Mouse (Mus musculus): Measurements from ENCODE around the gene Plac1. TPM values are rescaled to one million over a fixed set of nuclear protein-coding genes. Genes with fewer than 3 reads are reported as not detected.
A peak's percentile ranks its signal among the peaks of the same experiment; 100 is the strongest.

Plac1 gene
- polyA plus RNA-seq, 1 experiment from 2014 or later, result 8.6 TPM

MicroRNAs encoded within 50 kb of the gene (microRNA counts, 519-probe panel; counts per million panel counts)
- 3,886 counts per million, percentile 91 among the panel's probes with 10 or more counts for microRNA mmu-miR-322
- 2,489 counts per million, percentile 57 among the panel's probes with 10 or more counts for microRNA mmu-miR-351
- 887 counts per million, percentile 3 among the panel's probes with 10 or more counts for microRNA mmu-miR-450a-3p
- microRNA mmu-miR-450a-5p, result 3,755 counts per million, percentile 88 among the panel's probes with 10 or more counts
- 2,606 counts per million, percentile 60 among the panel's probes with 10 or more counts for microRNA mmu-miR-450b-3p
- 1,547 counts per million, percentile 13 among the panel's probes with 10 or more counts for microRNA mmu-miR-450b-5p
- microRNA mmu-miR-503, result 2,544 counts per million, percentile 58 among the panel's probes with 10 or more counts
- microRNA mmu-miR-542-3p, result 2,159 counts per million, percentile 47 among the panel's probes with 10 or more counts
- 2,785 counts per million, percentile 66 among the panel's probes with 10 or more counts for microRNA mmu-miR-542-5p

Small RNAs within 50 kb of the gene (microRNA-seq; reads per million reads assigned to microRNA genes)
- gene Mir322 (ENCODE audit: borderline number of aligned reads) (35,770 reads per million, percentile 98 among the genes with 10 or more reads in this experiment), gene Mir351 (ENCODE audit: borderline number of aligned reads) (7,769 reads per million, percentile 93 among the genes with 10 or more reads in this experiment), gene Mir450-1 (ENCODE audit: borderline number of aligned reads) (34.5 reads per million, percentile 41 among the genes with 10 or more reads in this experiment), gene Mir450-2 (ENCODE audit: borderline number of aligned reads) (13.8 reads per million, percentile 31 among the genes with 10 or more reads in this experiment), gene Mir450b (ENCODE audit: borderline number of aligned reads) (201 reads per million, percentile 62 among the genes with 10 or more reads in this experiment), gene Mir503 (ENCODE audit: borderline number of aligned reads) (1,032 reads per million, percentile 76 among the genes with 10 or more reads in this experiment), gene Mir542 (ENCODE audit: borderline number of aligned reads) (913 reads per million, percentile 75 among the genes with 10 or more reads in this experiment)

Other genes starting within 250 kb of the Plac1 start
- gene Fam122b, start 29.7 kb upstream of the Plac1 start, polyA plus RNA-seq (2015; fragmentation: Nextera tagmentation; extraction: Ambion mirVana), result 12.1 and 12.9 TPM in 2 replicates
- not detected in 2 replicates for gene Fam122c, start 33.3 kb upstream of the Plac1 start, polyA plus RNA-seq (2015; fragmentation: Nextera tagmentation; extraction: Ambion mirVana)
- gene Mospd1, start 130.4 kb upstream of the Plac1 start, polyA plus RNA-seq (2015; fragmentation: Nextera tagmentation; extraction: Ambion mirVana), result 53.0 and 60.4 TPM in 2 replicates
- gene Etd, start 194.8 kb upstream of the Plac1 start, polyA plus RNA-seq (2015; fragmentation: Nextera tagmentation; extraction: Ambion mirVana), result not detected in 2 replicates

All from embryonic facial prominence, embryonic 15.5 days (tissue).